Mouse (Mus musculus): ENCODE measurements around the gene Oprd1. TPM values are rescaled to one million over a fixed set of nuclear protein-coding genes. Genes with fewer than 3 reads are reported as not detected.

The Oprd1 gene
- total RNA-seq (2021) = not detected
- long read RNA-seq, experiment 1 = 0 reads
- long read RNA-seq, experiment 2 = 0 reads

DNA sequence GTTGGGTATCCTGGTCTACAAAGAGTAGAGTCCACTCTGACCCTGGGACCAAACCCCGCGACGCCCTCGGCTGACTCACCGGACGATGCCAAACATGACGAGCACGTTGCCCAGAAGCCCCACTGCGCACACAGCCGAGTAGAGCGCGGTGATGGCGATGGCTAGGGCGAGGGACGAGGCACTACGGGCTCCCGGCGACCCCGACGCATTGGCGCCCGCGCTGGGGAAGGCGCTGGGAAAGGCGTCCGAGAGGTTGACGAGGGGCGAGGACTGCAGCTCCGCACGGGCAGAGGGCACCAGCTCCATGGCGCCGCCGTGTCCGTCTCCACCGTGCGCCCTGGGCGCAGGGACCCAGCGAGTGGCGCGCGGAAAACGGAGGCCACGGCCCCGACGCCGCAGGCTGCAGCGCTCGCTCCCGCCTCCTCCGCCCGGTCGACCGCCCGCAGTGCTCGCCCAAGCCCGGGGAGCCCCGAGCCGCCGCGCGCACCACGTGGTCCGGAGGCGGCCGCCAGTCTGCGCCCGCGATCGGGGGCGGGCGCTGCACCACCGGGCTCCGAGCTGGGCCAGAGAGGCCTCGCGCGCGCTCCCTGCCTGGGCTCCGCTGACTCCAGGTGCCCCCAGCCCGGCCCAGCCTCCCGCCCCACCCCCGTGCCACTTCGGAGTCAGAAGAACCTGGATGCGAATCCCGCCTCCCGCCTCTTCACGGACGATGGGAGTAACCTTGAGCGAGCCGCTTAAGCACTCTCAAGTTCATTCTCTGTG lies at the start of gene Oprd1:
Gene Oprd1, minus strand, starts transcription at position 407 of the 762 bp plus-strand sequence.
- DNase-seq = no peak

DNA sequence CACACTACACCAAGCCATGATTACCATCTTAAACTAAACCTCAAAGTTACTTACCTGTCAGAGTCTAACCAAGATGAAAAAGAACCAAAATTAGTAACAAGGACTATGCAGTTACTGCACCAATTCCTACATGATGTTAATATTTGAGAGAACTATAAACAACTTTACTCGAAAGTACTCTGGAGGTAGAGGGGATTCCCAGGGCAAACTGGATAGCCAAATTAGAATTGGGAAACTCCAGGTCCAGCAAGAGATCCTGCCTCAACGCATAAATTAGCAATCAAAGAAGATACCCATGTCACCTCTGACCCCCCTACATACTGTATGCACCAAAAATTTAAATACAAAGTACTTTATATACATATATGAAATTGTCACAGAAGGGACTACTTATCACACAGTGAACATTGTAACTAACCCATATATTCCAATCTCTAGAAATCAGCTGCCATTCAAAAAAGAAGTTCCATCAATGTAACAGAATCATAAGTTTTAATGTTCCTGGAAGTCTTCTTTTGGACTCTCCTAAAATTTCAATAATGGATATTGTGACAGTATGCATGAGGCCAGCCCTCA lies 43.6 kb upstream of the Oprd1 start:
- DNase-seq = no peak

DNA sequence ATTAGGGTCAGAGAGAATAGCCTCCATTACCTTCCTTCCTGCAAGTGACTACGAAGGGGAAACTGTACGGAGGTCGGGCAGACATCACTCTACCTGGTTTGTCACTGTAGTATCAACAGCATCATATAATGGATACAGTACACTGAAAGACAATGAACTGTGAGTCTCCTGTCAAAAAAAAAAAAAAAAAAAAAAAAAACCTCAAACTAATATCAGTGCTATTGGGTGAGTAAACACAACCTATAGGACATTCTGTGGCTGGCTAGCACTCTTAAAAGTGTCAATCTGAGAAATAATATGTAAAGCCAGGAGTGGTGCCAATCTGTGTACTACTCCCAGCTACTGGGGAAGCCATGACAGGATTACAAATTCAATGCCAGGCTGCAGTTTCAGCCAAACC lies 38.9 kb upstream of the Oprd1 start:
- DNase-seq = no peak

DNA sequence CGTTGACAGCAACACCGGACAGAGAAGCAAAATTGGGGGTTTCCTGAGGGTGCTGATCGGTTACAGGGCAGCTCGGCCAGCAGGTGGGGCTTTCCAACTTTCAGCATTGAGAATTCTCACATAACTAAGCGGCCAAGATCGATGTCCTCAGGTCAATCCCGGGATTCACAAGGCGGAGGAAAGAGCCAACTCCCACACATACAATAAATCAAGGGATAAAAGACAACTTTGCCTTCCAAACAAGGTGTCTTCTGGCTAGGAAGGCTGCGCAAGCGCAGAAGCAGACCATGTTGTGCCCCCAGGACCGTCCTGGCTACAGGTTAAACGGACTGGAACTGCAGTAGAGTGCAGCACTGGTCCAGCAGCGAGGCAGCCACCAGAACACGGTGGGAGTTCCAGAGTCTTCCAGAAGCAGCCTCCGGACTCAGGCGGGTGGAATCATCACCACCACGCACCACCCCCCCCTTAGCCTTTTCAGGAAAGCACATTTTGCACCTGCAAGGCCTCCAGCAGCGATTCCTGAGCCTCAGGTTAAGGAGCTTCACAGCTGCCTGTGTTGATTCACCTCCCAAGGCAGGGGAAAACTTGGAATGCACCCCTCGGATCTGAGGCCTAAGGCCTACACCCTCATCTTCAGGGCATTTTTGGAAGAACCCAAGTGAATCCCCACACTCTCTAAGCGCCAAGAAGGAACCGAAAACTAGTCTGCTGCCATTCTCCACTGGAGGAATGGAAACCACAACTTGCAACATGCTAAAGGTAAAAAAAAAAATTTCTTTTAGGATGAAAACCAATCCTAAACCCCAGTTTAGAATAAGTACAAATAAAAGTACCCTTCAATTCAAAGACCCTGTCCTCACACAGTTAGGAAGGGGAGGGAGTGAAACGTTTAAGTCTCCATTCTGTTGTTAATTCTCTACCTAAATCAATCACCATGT lies 37.7 kb upstream of the Oprd1 start:
- DNase-seq = no peak

DNA sequence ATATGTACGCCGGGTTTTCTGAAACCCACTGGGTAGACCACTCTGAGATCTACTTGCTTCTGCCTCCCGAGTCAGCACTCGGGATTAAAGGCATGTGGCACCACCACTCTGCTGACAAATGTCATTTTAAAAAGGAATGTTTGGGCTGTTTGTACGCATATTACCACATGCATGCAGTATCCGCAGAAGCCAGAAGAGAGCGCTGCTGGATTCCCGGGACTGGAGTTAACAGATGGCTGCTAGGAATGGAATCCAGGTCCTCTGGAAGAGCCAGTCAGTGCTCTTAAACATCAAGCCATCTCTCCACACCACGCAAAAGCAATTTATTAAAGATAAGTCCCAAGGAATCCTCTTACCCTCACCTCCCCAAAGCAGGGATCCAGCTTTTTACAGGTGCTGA lies 36.4 kb upstream of the Oprd1 start:
- DNase-seq = peak; percentile 52

DNA sequence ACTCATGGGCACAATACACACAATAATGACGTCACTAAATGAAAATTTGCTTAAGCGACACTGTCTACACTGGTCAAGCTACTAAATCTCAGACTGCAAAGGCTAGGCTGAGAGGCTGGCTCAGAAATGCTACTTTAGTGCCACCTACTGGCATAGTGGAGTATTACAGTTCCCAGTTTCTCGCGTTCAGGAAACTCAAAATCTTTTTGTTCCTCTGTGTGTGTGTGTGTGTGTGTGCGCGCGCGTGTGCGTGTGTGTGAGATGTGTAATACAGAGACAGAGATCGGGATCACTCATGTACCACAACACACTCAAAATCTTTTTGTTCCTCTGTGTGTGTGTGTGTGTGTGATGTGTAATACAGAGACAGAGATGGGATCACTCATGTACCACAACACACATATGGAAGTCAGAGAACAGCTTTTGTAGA lies 34.4 kb upstream of the Oprd1 start:
- DNase-seq = peak; percentile 61

DNA sequence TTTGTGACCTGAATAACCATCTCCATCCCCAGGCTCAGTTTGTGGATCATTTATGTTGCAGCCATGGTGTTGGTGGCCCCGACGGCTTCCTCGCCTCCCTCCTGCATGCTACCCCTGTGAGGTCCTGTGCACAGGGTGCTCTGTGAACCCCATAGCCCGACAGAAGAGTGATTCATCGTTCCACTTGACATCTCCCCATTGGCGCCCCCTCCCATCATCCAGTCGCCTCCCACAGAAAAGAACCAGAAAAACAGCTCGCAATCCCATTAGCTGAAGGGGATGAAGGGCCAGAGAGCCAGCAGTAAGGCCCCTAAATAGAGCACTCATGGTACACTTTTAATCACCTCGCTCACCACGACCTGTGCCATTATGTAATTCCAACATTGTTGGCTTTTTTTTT lies 32.2 kb upstream of the Oprd1 start:
- DNase-seq = no peak

DNA sequence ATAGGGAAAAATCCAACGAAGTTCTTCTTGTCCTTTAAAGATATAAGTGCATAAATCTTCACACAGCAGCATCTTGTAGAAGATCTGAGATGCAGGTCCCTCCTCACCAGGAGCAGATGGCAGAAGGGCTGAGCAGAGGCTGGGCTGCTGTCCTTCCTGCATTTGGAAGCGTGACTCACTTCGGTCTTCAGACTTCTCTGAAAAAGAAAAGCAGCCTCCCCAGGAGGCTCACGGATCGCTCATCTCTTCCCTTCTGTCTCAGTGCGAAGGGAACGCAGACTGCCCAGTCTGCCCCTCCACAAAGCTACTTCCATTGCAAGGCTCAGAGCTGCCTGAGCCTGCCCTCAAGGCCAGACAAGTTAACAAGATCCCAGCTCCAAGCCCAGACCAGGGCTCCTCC lies 26.6 kb upstream of the Oprd1 start:
- no peak for DNase-seq

DNA sequence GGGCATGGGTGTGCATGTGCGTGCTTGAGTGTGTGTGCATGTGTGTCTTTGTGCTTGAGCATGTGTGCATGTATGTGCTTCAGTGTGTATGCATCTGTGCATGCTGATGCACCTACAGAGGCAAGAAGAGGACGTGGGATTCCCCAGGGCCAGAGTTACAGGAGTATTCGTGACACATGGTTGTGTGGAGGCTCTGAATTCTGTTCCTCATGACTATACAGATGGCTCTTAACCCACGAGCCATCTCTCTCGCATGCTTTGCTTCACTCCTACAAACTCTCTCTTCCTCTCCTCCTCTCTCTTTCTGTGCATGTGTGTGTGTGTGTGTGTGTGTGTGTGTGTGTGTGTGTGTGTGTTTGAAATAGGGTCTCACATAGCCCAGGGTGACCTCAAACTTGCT lies 25.5 kb upstream of the Oprd1 start:
- DNase-seq = no peak

DNA sequence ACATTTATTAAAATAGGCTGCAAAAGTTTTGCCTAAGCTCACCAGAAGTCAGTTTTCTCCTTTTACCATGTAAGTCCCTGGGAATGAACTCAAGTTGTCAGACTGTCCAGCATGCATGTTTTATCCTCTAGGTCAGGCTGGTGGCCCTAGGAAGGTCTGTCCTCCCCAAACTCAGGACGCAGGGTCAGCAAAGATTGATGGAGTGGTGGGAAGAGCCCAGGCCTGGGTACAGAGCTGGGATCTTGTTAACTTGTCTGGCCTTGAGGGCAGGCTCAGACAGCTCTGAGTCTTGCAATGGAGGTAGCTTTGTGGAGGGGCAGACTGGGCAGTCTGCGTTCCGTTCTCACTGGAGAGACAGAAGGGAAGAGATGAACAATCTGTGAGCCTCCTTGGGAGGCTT lies 25.0 kb upstream of the Oprd1 start:
- no peak for DNase-seq

DNA sequence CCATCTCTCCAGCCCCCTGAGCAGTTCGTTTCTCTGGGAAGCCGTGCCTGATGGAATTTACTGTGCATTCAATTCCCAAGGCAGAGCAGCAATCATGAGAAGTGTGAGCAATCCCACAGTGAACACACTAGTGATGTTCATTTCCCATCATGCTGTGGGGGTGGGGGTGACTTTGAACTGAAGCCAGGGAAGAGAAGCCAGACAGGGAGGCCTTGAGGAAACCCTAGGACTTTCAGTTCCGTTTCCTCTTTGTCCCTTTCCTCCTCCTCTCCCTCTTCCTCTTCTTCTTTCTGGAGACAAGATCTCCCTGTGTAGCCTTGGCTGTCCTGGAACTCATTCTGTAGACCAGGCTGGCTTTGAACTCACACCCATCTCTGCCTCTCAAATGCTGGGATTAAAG lies 23.1 kb upstream of the Oprd1 start:
- DNase-seq = no peak

DNA sequence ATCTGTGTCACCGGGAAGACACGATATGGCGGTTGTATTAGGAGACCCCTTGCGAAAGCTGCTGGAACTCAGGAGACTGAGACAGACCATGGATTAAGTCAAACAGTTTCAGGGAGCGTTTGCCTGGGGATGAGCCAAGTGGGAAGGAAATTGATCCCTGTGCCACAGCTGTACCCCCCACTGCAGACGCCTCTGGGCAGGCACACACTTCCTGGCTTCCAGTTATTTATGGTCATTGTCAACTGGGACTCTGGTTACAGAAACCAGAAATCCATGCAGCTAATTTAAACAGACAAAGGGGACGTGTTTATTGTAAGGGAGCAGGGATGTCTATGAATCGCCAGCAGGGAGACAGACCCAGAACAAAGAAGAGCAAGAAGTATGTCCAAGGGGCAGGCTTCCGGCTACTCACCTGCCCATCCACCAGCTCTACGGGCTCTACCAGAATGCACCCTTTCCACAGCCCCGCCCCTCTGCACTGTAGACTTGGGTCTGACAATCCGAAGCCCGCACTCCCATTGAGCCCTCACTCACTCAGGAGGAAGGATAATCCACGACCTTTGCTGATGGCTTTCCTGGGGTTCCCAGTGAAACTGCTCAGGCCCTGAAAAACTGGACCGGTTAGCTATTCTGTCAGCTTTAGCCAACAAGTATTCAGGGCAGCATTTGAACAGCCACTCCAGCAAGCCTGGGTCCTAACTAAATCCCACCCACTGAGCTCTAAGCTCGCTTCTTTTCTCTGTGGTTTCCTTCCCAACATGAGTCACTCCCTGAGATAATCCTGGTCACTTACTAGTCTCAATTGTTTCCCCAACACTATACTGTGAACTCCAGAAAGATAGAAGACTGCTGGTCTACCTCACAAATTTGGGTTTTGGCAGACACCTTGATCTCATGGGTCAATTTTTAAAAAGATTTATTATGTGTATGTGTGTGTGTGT lies 22.3 kb upstream of the Oprd1 start:
- no peak for DNase-seq

DNA sequence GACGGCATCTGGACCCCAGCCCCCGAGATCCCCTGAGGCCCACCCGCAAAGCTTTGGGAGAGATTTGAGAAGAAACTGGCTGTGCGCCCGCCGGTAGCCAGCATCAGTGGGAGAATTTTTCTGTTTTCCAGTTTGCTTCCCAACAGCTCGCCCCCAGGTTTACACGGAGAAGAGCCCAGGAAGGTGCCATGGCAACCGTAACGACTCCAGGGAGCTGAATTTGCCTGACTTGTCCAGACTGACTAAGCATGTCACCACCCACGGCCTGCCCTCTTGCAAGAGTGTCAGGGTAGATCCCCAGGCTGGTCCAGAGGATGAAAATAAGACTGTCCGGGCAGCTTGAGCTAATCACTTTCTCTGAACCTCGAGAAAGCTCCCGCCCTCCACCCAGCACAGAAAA lies 21.4 kb upstream of the Oprd1 start:
- no peak for DNase-seq

DNA sequence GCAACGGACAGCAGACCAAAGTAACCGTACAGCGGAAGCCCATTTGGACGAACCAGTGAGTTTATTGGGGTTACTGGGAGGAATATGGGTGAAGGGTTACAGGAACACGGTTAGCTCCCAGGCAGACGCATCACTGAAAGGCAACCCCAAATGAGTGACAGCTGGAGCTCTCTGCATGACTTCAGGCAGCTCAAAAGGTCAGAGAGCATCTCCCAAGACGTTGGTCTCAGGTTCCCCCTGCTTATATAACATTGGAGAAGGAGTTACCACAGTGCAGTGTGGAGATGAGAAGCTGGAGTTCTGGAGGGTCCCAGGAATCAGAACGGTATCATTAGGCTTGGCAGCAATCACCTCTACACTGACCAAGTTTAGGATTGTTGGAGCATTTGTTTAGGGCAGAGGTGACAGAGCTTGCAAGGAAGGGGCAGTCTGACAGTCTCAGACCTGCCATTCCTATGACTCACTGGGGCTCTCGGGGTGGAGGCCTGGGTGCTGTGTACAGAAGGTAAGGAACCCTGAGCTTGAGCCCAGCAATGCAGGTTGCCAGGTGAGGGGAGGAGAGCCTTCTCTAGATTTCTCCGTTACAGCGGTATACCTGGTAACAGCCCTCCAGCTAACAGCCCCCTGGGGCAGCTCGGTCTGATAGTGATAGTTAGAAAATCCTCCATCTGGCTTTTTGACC lies 12.8 kb upstream of the Oprd1 start:
- no peak for DNase-seq

DNA sequence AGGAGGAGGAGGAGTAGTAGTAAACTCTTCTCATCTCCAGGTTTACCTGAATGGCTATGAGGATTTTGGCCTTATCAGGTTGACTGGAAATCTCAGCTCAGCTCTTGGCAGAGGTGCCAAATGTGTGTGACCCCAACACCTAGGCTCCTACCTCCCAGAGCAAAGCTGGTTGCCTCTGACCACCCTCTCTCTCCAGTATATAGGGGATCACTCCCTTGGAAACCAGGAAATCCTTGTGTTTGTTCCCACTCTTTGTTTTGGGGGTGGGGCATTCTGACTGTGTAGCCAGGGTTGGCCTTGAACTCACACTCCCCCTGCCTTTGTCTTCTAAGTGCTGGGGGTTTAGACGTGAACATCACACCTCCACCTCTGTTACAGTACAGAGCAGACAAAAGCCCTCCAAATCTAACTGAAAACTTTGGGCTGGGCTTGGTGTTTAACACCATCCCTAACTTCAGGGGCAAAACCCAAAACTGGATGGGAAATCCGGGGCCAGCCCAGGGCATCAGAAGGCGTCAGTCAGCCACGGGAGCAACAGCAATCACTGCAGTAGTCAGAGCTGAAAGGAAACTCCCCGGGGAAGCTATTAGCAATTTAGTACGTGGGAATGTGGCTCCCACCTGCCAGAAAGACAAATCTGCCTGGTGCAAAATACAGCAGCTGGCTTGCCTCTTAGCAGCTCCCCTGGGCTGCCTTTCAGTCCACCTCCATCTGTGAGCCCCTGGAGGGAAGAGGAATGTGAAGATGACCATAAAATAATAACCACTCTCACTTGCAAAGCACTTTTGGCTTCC lies 10.8 kb upstream of the Oprd1 start:
- DNase-seq = no peak

DNA sequence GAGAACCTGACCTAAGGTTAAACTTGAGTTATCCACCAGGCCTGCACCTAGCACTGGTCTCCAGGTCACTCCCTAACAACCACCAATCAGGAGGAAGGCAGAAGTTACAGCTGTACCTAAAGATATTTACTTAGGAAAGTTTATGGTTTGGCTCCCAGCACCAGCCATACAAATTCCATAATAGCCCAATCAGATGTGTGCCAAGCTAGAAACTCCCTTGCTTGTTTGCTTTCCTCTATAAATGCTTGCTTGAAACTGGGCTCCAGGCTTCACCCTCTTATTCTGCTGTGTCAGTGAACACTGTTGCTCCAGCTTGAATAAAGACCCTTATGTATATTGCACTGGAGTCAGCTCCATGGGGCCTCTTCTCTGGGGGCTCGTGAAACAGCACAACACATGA lies 7.4 kb upstream of the Oprd1 start:
- DNase-seq = no peak

DNA sequence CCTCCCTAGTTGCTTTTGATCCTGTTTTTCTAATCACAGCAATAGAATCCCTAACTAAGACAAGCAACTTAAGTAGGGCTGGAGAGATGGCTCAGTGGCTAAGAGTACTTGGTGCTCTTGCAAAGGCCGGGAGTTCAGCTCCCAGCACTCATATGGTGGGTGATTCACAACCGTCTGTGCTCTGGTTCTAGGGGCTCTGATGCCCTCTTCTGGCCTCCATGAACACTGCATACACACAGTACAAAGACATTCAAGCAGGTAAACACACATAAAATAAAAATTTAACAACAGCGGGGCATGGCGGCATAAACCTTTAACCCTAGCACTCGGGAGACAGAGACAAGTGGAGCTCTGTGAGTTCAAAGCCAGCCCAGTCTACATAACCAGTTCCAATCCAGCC lies 1.9 kb upstream of the Oprd1 start:
- no peak for DNase-seq

DNA sequence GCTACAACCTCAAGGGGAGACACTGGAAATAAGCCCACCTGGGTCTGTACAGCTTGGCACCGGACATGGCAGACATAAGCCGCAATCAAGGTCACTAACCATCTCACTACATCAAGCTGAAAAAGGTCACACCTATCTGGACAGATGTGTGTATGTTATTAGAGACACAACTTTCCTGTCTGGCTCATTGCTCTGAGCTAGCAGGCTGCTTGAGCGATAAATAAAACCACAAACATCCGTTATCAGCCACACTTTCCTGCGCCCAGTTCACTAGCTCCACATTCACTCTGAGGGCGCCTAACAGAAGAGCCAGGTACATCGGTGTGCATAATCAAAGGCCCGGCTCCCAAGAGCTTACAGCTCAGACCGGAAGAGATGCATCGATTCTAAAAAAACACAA lies 806 bp upstream of the Oprd1 start:
- DNase-seq = no peak

DNA sequence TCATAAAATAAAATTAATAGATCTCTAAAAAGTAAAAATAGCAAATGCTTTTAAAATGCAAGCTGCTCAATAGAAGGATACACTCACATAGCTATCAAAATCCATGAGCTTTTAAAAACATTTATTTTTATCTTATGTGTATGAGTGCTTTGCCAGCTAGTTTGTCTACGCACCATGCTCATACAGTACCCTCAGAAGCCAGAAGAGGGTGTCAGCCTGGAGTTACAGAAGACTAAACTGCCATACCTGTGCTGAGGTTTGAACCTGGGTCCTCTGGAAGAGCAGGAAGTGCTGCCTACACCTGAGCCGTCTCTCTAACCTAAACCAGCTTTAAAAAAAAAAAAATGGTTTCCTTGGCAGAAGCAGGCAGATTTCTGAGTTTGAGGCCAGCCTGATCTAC lies 5.6 kb downstream of the Oprd1 start:
- no peak for DNase-seq

DNA sequence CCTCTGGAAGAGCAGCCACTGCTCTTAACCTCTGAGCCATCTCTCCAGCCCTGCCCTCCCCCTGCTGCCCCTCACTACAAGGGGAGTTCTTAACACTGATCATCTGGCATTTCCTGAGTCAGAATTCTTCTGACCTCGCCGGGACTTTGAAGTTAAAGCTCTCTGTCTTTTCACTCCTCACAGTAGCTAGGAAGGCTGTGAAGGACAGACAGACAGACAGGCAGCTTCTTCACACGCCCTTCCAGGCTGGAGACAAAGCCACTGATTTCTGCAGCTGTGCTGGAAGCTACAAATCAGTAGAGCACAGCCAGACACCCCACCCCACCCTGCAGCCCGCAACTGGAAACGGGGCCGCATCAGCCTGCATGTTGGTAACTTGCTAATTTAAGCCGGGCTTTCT lies 7.3 kb downstream of the Oprd1 start:
- no peak for DNase-seq

DNA sequence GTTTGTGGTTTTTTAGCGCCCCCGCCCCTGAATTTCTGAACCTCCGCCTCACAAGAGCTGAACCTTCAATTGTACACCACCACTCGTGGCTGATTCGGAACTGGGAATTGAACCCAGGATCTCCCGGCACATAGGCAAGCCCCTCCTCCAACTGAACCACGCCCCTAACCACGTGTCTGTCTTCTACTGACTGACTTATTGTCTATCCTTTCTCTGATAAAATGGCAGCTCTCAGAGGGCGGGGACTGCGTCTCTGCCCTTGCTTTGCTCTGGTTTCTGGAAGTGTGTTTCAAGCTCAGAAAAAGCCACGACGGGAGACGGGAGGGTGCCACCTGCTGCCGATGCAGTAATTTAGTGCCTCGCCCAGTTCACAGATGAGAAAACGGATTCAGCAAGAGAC lies 10.4 kb downstream of the Oprd1 start:
- no peak for DNase-seq

Measured in gastrocnemius, postnatal 10 days (tissue).